Mouse (Mus musculus) kidney, adult 2 months (tissue): ENCODE measurements around the gene Sox13.

Experiments
- CTCF ChIP-seq: fragments of 200-500 bp; conservative IDR thresholded peaks from 2 replicates; pipeline ENCODE4 v1.5.1; 2011; ENCODE audit warnings: low read depth, mild to moderate bottlenecking, control low read depth, low read length, moderate library complexity, mixed read lengths; ENCODE audit not compliant: insufficient read depth, insufficient read length
- POLR2A ChIP-seq: fragments of 200-500 bp; IDR thresholded peaks from one replicate; pipeline ENCODE4 v1.6.1; 2011; ENCODE audit warnings: low read depth, low read length, control low read depth

GRCm38 (mm10) chr1:133363276-133364021 lies 60.7 kb downstream of the Sox13 start, which contains the start of gene Etnk2:
- TF ChIP-seq CTCF (no peak), POLR2A (no peak)
